Mouse (Mus musculus): ENCODE data around the gene Ramp3.

DNA sequence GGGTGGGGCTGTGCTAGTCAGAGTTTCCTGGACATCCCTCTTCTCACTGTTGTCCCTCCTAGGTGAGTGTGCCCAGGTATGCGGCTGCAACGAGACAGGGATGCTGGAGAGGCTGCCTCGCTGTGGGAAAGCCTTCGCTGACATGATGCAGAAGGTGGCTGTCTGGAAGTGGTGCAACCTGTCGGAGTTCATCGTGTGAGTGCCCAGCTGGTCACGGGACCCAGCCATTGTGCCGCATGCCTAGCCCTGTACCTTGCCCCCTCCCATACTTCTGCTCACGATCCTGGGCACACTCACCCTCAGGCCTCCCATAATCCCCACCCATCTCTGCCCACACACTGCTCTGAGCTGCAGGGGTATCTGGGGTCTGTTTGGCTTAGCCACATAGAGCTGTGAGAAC lies 16.4 kb downstream of the Ramp3 start:
- TF ChIP-seq MYOG (IDR thresholded peaks at IDR 0.05; ENCODE audit: control insufficient read depth in 1 of 3, insufficient read depth in 1 of 3, insufficient read length in 2 of 3, low read depth in 2 of 3) (no peak), USF1 (IDR thresholded peaks at IDR 0.05; ENCODE audit: low read depth) (no peak), POLR2AphosphoS2 (IDR thresholded peaks at IDR 0.05; ENCODE audit: insufficient read length, low read depth) (no peak), POLR2A (IDR thresholded peaks at IDR 0.05; ENCODE audit: insufficient read length, low read depth) (no peak)
